Mouse (Mus musculus): ENCODE results near the gene Atp6v0c. TPM values are rescaled to one million over a fixed set of nuclear protein-coding genes. Genes with fewer than 3 reads are reported as not detected.

Gene Atp6v0c
- polyA plus RNA-seq, 1 experiment: 948 TPM

DNA sequence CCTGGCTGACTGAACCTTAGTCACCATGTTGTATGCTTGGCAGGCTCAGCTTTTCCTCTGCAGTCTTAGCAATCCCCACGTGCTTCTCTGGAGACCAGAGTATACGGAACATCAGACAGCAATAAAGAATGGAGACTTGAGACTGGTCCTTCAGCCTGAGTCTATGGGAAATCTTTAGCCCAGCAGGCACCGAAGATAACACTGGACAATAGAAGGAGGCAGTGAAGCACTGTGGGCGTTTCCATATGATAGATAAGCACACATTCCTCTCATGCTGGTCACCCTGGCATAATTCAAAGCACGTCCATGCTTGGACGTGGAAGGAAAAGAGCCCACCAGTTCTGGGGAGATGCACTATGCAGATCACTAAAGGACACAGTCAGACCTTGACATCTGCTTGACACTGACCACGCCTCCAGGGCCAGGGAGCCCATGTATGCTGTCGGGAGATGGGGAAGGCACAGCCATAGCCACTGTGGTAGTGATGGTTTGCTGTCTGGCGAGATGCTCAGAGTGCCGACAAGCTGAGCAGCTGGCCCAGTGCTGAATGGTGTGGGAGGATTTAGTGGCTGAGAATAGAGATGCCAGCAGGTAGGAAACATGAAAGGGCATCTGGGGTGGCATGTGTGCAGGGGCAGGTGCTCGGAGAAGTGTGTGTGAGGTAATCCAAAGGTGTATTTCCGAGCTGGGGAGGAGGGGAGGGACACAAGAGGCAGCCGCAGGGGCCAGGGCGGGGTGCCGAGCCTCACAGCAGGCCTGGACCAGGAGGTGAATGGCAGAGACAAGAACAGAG is 27.7 kb upstream of the Atp6v0c start:
- Histone ChIP-seq H3K36me3 (ENCODE audit: control insufficient read depth, insufficient read depth, low read length) (no peaks in the 10 kb centered on the region), H3K27ac (ENCODE audit: insufficient read depth, low read depth, low read length) (no peak overlapping the region), H3K4me1 (ENCODE audit: control insufficient read depth, insufficient read depth, insufficient read length, low read length) (peaks cover 33% of the 10 kb centered on the region; the same call in 1 of the 2 replicates), H3K27me3 (ENCODE audit: control insufficient read depth, insufficient read depth, low read length) (no peaks in the 10 kb centered on the region), H3K4me3 (ENCODE audit: low read depth, low read length) (no peak overlapping the region)
- TF ChIP-seq POLR2A (IDR thresholded peaks at IDR 0.05; ENCODE audit: low read depth, low read length) (no peak), CTCF (IDR thresholded peaks at IDR 0.05; ENCODE audit: extremely low read depth, insufficient read length, insufficient replicate concordance, low read depth, low read length) (no peak)
- 67% methylated on average over 15 of the region's 15 CpGs for WGBS

DNA sequence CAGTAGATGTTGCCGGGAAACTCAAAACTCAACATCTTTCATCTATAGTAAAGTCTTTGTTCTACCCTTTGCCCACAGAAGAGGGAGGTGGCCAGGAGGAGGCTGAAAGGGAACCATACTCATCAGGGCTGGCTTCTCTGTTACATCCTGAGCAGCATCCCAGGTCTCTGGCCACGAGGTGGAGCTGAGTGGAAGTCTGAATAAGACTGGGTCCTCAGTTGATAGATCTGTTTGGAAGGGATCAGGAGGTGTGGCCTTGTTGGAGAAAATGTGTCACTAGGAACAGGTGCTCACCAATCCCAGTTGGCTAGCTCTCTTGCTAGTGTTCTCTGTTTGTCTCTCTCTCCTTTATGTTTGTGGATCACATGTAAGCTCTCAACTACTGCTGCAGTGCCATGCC is 25.8 kb upstream of the Atp6v0c start:
- no peak overlapping the region for H3K27ac ChIP-seq (ENCODE audit: insufficient read depth, low read depth, low read length)
- 54% methylated on average over 2 of the region's 2 CpGs for WGBS
- H3K4me1 ChIP-seq (ENCODE audit: control insufficient read depth, insufficient read depth, insufficient read length, low read length): peaks cover 21% of the 10 kb centered on the region; the same call in 1 of the 2 replicates
- H3K4me3 ChIP-seq (ENCODE audit: low read depth, low read length): no peak overlapping the region
- H3K36me3 ChIP-seq (ENCODE audit: control insufficient read depth, insufficient read depth, low read length): no peaks in the 10 kb centered on the region
- TF ChIP-seq CTCF (IDR thresholded peaks at IDR 0.05; ENCODE audit: extremely low read depth, insufficient read length, insufficient replicate concordance, low read depth, low read length): no peak
- no peak for TF ChIP-seq POLR2A (IDR thresholded peaks at IDR 0.05; ENCODE audit: low read depth, low read length)
- H3K27me3 ChIP-seq (ENCODE audit: control insufficient read depth, insufficient read depth, low read length): no peaks in the 10 kb centered on the region

DNA sequence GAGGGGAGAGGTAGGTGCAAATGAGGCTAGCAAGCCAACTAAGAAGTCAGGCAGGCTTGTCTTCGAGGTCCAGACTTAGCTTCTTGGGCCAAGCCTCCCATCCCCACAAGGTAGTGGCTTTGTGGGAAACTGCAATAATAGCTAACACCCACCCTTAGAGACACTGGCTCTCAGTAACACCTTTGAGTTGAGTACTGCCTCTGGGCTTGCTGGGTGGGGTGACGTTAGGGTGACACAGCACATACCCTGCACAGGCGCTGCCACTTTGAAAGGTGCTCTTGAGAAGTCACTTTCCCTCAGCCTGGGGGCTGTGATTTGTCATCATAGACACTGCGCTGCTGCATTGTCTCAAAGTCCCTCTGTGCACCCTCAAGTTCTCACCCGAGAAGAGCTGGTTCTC is 24.3 kb upstream of the Atp6v0c start:
- no peak overlapping the region for H3K4me3 ChIP-seq (ENCODE audit: low read depth, low read length)
- peaks cover 11% of the 10 kb centered on the region; the same call in 1 of the 2 replicates for H3K4me1 ChIP-seq (ENCODE audit: control insufficient read depth, insufficient read depth, insufficient read length, low read length)
- TF ChIP-seq CTCF (IDR thresholded peaks at IDR 0.05; ENCODE audit: extremely low read depth, insufficient read length, insufficient replicate concordance, low read depth, low read length) (no peak), POLR2A (IDR thresholded peaks at IDR 0.05; ENCODE audit: low read depth, low read length) (no peak)
- no peaks in the 10 kb centered on the region for H3K27me3 ChIP-seq (ENCODE audit: control insufficient read depth, insufficient read depth, low read length)
- H3K36me3 ChIP-seq (ENCODE audit: control insufficient read depth, insufficient read depth, low read length): no peaks in the 10 kb centered on the region
- 90% methylated on average over 5 of the region's 5 CpGs for WGBS
- H3K27ac ChIP-seq (ENCODE audit: insufficient read depth, low read depth, low read length): no peak overlapping the region

DNA sequence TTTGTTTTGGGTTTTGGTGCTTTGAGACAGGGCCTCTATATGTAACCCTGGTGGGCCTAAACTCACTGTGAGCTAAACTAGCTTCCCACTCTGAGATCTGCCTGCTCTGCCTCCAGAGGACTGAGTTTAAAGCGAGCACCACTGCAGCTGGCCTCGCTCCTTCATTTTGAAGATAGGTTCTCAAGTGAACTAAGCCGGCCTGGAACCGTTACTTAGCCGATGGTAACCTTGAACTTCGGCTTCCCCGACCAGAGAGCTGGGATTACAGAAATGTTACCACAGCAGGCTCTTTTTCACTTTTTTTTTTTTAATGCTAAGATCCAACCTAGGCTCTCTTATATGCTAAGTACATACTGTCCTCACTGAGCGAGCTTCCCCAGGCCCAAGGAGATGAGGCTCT is 23.8 kb upstream of the Atp6v0c start:
- TF ChIP-seq POLR2A (IDR thresholded peaks at IDR 0.05; ENCODE audit: low read depth, low read length): no peak
- TF ChIP-seq CTCF (IDR thresholded peaks at IDR 0.05; ENCODE audit: extremely low read depth, insufficient read length, insufficient replicate concordance, low read depth, low read length): no peak
- WGBS: 85% methylated on average over 8 of the region's 8 CpGs
- Histone ChIP-seq H3K27me3 (ENCODE audit: control insufficient read depth, insufficient read depth, low read length) (no peaks in the 10 kb centered on the region), H3K27ac (ENCODE audit: insufficient read depth, low read depth, low read length) (no peak overlapping the region), H3K4me1 (ENCODE audit: control insufficient read depth, insufficient read depth, insufficient read length, low read length) (peaks cover 11% of the 10 kb centered on the region; the same call in 1 of the 2 replicates), H3K4me3 (ENCODE audit: low read depth, low read length) (no peak overlapping the region), H3K36me3 (ENCODE audit: control insufficient read depth, insufficient read depth, low read length) (no peaks in the 10 kb centered on the region)

DNA sequence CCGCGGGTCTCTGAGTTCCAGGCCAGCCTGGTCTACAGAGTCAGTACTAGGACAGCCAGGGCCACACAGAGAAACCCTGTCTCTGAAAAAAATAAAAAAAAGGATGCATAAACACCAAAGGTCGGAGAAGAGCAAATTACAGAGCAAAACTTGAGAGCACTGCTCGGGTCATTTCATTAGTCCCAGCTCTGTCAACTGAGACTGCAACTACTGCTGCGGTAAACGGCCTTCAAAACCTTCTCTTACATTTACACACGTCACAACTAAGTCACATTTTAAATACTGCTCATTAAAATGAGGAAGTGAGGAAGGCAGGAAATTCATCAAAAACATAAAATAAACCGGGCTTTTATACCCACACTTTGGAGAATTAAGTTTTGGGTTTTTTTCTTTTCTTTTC is 23.3 kb upstream of the Atp6v0c start:
- no peak overlapping the region for H3K27ac ChIP-seq (ENCODE audit: insufficient read depth, low read depth, low read length)
- no peak for TF ChIP-seq CTCF (IDR thresholded peaks at IDR 0.05; ENCODE audit: extremely low read depth, insufficient read length, insufficient replicate concordance, low read depth, low read length)
- TF ChIP-seq POLR2A (IDR thresholded peaks at IDR 0.05; ENCODE audit: low read depth, low read length): no peak
- H3K4me1 ChIP-seq (ENCODE audit: control insufficient read depth, insufficient read depth, insufficient read length, low read length): peaks cover 11% of the 10 kb centered on the region; the same call in 1 of the 2 replicates
- H3K27me3 ChIP-seq (ENCODE audit: control insufficient read depth, insufficient read depth, low read length): no peaks in the 10 kb centered on the region
- H3K4me3 ChIP-seq (ENCODE audit: low read depth, low read length): no peak overlapping the region
- peaks cover 2% of the 10 kb centered on the region for H3K36me3 ChIP-seq (ENCODE audit: control insufficient read depth, insufficient read depth, low read length)
- WGBS: 78% methylated on average over 8 of the region's 8 CpGs

DNA sequence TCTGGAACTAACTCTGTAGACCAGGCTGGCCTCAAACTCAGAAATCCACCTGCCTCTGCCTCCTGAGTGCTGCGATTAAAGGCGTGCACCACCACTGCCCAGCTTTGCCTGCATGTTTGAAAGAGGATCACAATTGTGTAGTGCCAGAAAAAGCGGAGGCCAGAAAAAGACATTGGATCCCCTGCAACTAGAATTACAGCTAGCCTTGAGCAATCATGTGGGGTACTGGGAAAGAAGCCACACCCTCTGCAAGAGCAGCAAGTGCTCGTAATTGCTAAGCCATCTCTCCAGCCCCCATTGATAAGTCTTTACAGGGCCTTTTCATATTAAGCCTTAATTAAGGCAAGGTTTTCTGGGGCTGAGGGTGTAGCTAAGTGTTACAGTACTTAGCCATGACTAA is 22.0 kb upstream of the Atp6v0c start:
- peaks cover 2% of the 10 kb centered on the region for H3K36me3 ChIP-seq (ENCODE audit: control insufficient read depth, insufficient read depth, low read length)
- no peaks in the 10 kb centered on the region for H3K27me3 ChIP-seq (ENCODE audit: control insufficient read depth, insufficient read depth, low read length)
- H3K4me1 ChIP-seq (ENCODE audit: control insufficient read depth, insufficient read depth, insufficient read length, low read length): peaks cover 3% of the 10 kb centered on the region; the same call in 1 of the 2 replicates
- TF ChIP-seq CTCF (IDR thresholded peaks at IDR 0.05; ENCODE audit: extremely low read depth, insufficient read length, insufficient replicate concordance, low read depth, low read length): no peak
- TF ChIP-seq POLR2A (IDR thresholded peaks at IDR 0.05; ENCODE audit: low read depth, low read length): no peak
- no peak overlapping the region for H3K4me3 ChIP-seq (ENCODE audit: low read depth, low read length)
- WGBS: 87% methylated on average over 4 of the region's 4 CpGs
- no peak overlapping the region for H3K27ac ChIP-seq (ENCODE audit: insufficient read depth, low read depth, low read length)

DNA sequence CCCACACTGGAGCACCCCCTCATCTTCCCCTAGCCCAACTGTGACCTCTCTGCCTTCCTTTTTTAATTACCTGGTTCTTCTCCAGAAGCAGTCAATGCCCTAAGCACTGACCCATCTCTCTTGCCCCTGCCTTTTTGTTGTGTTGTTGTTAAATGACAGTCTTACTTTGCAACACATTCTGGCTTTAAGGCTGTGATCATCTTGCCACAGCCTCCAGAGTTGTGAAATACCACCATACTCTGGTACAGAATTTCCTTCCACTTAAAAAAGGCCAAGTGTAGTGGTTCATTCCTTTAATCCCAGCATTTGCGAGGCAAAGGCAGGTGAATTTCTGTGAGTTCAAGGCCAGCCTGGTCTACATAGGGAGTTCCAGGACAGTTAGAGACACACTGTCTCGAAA is 21.4 kb upstream of the Atp6v0c start:
- WGBS: 89% methylated on average over 2 of the region's 2 CpGs

More for the DNA sequence above, 21.4 kb upstream of the Atp6v0c start:
- peaks cover 3% of the 10 kb centered on the region for H3K36me3 ChIP-seq (ENCODE audit: control insufficient read depth, insufficient read depth, low read length)
- no peaks in the 10 kb centered on the region for H3K27me3 ChIP-seq (ENCODE audit: control insufficient read depth, insufficient read depth, low read length)
- H3K4me3 ChIP-seq (ENCODE audit: low read depth, low read length): no peak overlapping the region
- TF ChIP-seq CTCF (IDR thresholded peaks at IDR 0.05; ENCODE audit: extremely low read depth, insufficient read length, insufficient replicate concordance, low read depth, low read length): no peak
- no peak for TF ChIP-seq POLR2A (IDR thresholded peaks at IDR 0.05; ENCODE audit: low read depth, low read length)
- peaks cover 3% of the 10 kb centered on the region; the same call in 1 of the 2 replicates for H3K4me1 ChIP-seq (ENCODE audit: control insufficient read depth, insufficient read depth, insufficient read length, low read length)
- H3K27ac ChIP-seq (ENCODE audit: insufficient read depth, low read depth, low read length): no peak overlapping the region
